Mouse (Mus musculus) G1E (cell line): ENCODE data around the gene Tent5d.

Experiments used
- CTCF ChIP-seq: IDR thresholded peaks from 2 replicates; pipeline ENCODE4 v1.5.1; 2012; ENCODE audit warnings: low read depth, low read length, inconsistent platforms, mixed read lengths
- GATA1 ChIP-seq: IDR thresholded peaks from 2 replicates; pipeline ENCODE4 v1.6.1; 2012; ENCODE audit warnings: borderline replicate concordance, low read length, inconsistent platforms, mixed read lengths
- GATA2 ChIP-seq: IDR thresholded peaks from 2 replicates; pipeline ENCODE4 v1.6.1; 2012; ENCODE audit warnings: low read depth, low read length, inconsistent platforms, borderline replicate concordance
- POLR2AphosphoS5 ChIP-seq: IDR thresholded peaks from 2 replicates; pipeline ENCODE4 v1.6.1; 2012; ENCODE audit warnings: low read depth, low read length, inconsistent platforms; ENCODE audit not compliant: insufficient replicate concordance
- TAL1 ChIP-seq: conservative IDR thresholded peaks from 2 replicates; pipeline ENCODE4 v1.6.1; 2012; ENCODE audit warnings: low read depth, low read length, inconsistent platforms, mixed read lengths

- TF ChIP-seq CTCF: no peak
- no peak for TF ChIP-seq POLR2AphosphoS5
- no peak for TF ChIP-seq GATA1
- no peak for TF ChIP-seq TAL1
- no peak for TF ChIP-seq GATA2
Observed at GRCm38 (mm10) chrX:107790136-107790535, 2.3 kb upstream of the Tent5d start.
